Mouse (Mus musculus) spleen, postnatal 4 days (tissue): ENCODE measurements around the gene Nxnl1.
"Not testable (repeated sequence)": the region's sequence is repeated elsewhere in the genome, so short reads cannot be mapped to it uniquely, and the experiment has no call there.

Experiments
- DNase-seq, 2 experiments: peaks; one replicate each; pipeline ENCODE4 v3.0.0; 2022; ENCODE audit warnings: low spot score in 2 of 2

The Nxnl1 gene

GRCm38 (mm10) chr8:71554644-71555043 lies 11.8 kb downstream of the Nxnl1 start:
- DNase-seq, result no peak

- DNase-seq, result no peak
Measured at GRCm38 (mm10) chr8:71554001-71554400, 12.4 kb downstream of the Nxnl1 start.

GRCm38 (mm10) chr8:71552770-71553169 lies 13.6 kb downstream of the Nxnl1 start:
- DNase-seq, result no peak

GRCm38 (mm10) chr8:71550754-71551153 lies 15.6 kb downstream of the Nxnl1 start:
- no peak for DNase-seq

GRCm38 (mm10) chr8:71547590-71547989 lies 18.8 kb downstream of the Nxnl1 start:
- DNase-seq, result no peak

GRCm38 (mm10) chr8:71545053-71545452 lies 21.3 kb downstream of the Nxnl1 start:
- DNase-seq, result no peak

GRCm38 (mm10) chr8:71543755-71544154 lies 22.6 kb downstream of the Nxnl1 start:
- no peak for DNase-seq

- peak; percentile 90 to 94 for DNase-seq
Measured at GRCm38 (mm10) chr8:71542632-71543343, 23.6 kb downstream of the Nxnl1 start, which contains the start of gene Mvb12a. TSS of gene Mvb12a (plus strand) at chr8:71542922.

- DNase-seq, result peak; percentile 87 to 88
Measured at GRCm38 (mm10) chr8:71537028-71537867, 29.2 kb downstream of the Nxnl1 start, which contains the start of gene Bst2. TSS of gene Bst2 (minus strand) at chr8:71537456.

GRCm38 (mm10) chr8:71535663-71536062 lies 30.7 kb downstream of the Nxnl1 start:
- DNase-seq, result no peak

GRCm38 (mm10) chr8:71534263-71534810 lies 32.1 kb downstream of the Nxnl1 start:
- no peak for DNase-seq

GRCm38 (mm10) chr8:71530735-71531467 lies 35.5 kb downstream of the Nxnl1 start:
- DNase-seq, result not testable (repeated sequence)

GRCm38 (mm10) chr8:71528362-71529073 lies 37.9 kb downstream of the Nxnl1 start:
- DNase-seq, result no peak

GRCm38 (mm10) chr8:71527162-71527870 lies 39.1 kb downstream of the Nxnl1 start:
- DNase-seq, result no peak

GRCm38 (mm10) chr8:71526272-71526671 lies 40.1 kb downstream of the Nxnl1 start:
- DNase-seq, result no peak

- DNase-seq, result no peak
Measured at GRCm38 (mm10) chr8:71525226-71526050, 41.0 kb downstream of the Nxnl1 start, which contains the start of gene Ccdc194. TSS of gene Ccdc194 (minus strand) at chr8:71525711.

- peak; percentile 91 to 97 for DNase-seq
Measured at GRCm38 (mm10) chr8:71521634-71522033, 44.8 kb downstream of the Nxnl1 start.

GRCm38 (mm10) chr8:71519037-71519825 lies 47.2 kb downstream of the Nxnl1 start:
- peak in 1 of 2 experiments; percentile 48 for DNase-seq

- no peak for DNase-seq
Measured at GRCm38 (mm10) chr8:71516786-71517185, 49.6 kb downstream of the Nxnl1 start.
